Mouse (Mus musculus) ES-Bruce4 (cell line): Measurements from ENCODE around the gene Gnl1. TPM values are rescaled to one million over a fixed set of nuclear protein-coding genes. Genes with fewer than 3 reads are reported as not detected.
"Not testable (repeated sequence)": the region's sequence is repeated elsewhere in the genome, so short reads cannot be mapped to it uniquely, and the experiment has no call there.

Experiments used
- H3K27ac ChIP-seq: 2 replicates; pipeline ENCODE4 v1.5.1; 2012; ENCODE audit warnings: low read length, inconsistent platforms; ENCODE audit not compliant: insufficient read depth
- H3K27me3 ChIP-seq: 2 replicates; pipeline ENCODE4 v1.6.1; 2012; ENCODE audit warnings: mild to moderate bottlenecking, low read length, inconsistent platforms; ENCODE audit not compliant: control insufficient read depth, poor library complexity, insufficient read depth, severe bottlenecking
- H3K36me3 ChIP-seq: 2 replicates; pipeline ENCODE4 v1.6.1; 2012; ENCODE audit warnings: inconsistent platforms, mild to moderate bottlenecking, low read length, moderate library complexity; ENCODE audit not compliant: control insufficient read depth, poor library complexity, insufficient read depth, severe bottlenecking
- H3K4me1 ChIP-seq: one replicate; pipeline ENCODE4 v1.8.1; 2011; ENCODE audit warnings: low read length; ENCODE audit not compliant: control insufficient read depth, insufficient read depth
- H3K4me3 ChIP-seq: 2 replicates; pipeline ENCODE4 v1.5.1; 2011; ENCODE audit warnings: low read depth, mild to moderate bottlenecking, low read length
- H3K9ac ChIP-seq: 2 replicates; pipeline ENCODE4 v1.6.1; 2012; ENCODE audit warnings: low read depth, mild to moderate bottlenecking, inconsistent platforms; ENCODE audit not compliant: poor library complexity, severe bottlenecking
- H3K9me3 ChIP-seq: replicated peaks from 2 replicates; pipeline ENCODE4 v1.6.1; 2012; ENCODE audit warnings: mild to moderate bottlenecking, low read length, inconsistent platforms; ENCODE audit not compliant: control insufficient read depth, poor library complexity, insufficient read depth, severe bottlenecking
- CTCF ChIP-seq: IDR thresholded peaks from one replicate; pipeline ENCODE4 v1.8.1; 2011; ENCODE audit warnings: low read depth, low read length
- polyA plus RNA-seq: library from polyadenylated mRNA; stranded (reverse); fragments of >200 nt; gene quantifications from 2 replicates; pipeline ENCODE4 v1.2.4, GENCODE M21; 2011; ENCODE audit warnings: low read depth; ENCODE audit not compliant: missing spikeins, insufficient read depth, insufficient read length

The Gnl1 gene
- polyA plus RNA-seq, 1 experiment, result 37.0 TPM

GRCm38 (mm10) chr17:36031583-36032331, 52.1 kb downstream of the Gnl1 start:
- H3K9ac ChIP-seq, H3K27me3 ChIP-seq, H3K27ac ChIP-seq, H3K36me3 ChIP-seq, H3K4me1 ChIP-seq, H3K9me3 ChIP-seq: not testable (repeated sequence)
- peak overlapping the region; percentile 42 for H3K4me3 ChIP-seq
- TF ChIP-seq CTCF, result peak; percentile 20

DNA sequence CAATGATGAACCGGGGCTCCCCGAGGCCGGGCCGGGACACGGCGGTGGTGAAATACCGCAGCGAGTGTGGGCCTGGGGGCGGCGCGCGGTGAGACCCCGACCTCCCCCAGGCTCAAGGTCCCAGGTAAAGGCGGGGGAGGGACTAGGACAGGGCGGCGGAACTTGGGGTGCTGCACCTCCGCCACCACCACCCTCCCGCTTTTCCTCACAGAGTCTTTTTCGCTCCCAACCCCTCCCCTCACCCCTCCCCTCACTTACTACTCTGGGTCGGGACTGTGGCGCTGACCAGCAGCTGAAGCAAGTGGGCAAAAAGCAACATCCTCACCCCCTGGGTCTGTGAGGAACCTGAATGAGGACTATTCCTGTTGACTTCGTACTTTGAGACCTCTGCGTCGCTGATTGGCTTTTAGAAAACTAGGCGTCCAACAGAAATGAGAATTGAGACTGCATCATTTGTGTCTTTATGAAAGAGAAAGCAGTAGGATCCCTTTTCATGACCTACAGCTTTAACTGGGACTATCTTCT, 52.8 kb downstream of the Gnl1 start, which contains the start of gene H2-T23:
Gene H2-T23, minus strand, starts transcription at position 505 of the 525 bp plus-strand sequence.
- not testable (repeated sequence) for H3K9ac ChIP-seq, H3K36me3 ChIP-seq, H3K27me3 ChIP-seq, H3K27ac ChIP-seq, H3K9me3 ChIP-seq, H3K4me1 ChIP-seq
- peak within 1 kb of the TSS; percentile 42 for H3K4me3 ChIP-seq

DNA sequence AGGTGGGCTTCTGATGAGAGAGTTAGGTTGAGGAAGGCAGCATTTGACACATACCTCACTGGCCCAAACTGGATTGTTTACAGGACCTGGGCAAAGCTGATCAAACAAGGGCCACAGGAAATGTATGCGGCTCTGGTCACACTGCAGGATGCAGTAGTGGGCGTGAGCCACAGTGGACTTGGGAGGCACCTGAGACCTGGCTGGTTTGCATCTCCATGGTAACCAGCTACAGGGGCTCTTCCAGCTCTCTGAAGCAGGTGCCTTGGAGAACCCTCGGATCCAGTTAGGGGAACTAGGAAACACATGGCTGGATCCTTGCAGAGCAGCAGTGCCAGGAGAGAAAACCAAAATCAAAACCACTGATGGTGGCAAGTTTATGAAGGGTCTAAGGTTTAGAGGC, 54.9 kb downstream of the Gnl1 start:
- not testable (repeated sequence) for H3K9me3 ChIP-seq, H3K4me1 ChIP-seq

DNA sequence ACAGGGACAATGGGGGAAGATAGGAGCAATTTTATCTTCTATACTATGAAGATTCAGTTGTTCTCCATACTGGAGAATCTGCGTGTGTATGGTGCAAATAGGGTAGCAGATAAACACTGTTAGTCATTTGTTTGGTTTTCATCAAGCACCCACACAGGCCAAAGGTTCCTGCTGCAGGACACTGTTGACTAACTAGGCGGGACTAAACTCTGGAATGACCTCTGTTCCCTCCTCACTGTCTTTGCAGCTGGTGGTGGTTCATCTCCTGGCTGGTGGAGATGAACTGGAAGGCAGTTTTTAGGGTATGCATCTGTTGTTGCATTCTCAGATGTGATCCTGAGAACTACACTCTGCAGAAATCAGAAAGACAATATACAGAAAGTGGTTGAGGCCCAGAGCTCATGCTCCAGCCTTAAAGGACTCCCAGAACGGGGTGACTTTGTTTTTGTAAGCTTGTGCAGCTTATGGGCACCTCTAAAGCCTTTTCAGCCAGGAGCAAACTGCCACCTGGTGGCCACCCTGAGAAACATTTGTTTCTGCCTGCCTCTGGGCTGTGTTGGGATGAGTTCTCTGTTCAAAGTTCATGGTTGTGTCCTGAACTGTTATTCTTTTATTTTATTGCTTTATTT, 55.5 kb downstream of the Gnl1 start:
- H3K4me1 ChIP-seq, result not testable (repeated sequence)

More for the DNA sequence above, 54.9 kb downstream of the Gnl1 start:
- not testable (repeated sequence) for H3K4me3 ChIP-seq, H3K36me3 ChIP-seq, H3K27me3 ChIP-seq, H3K9ac ChIP-seq, H3K27ac ChIP-seq

GRCm38 (mm10) chr17:36036126-36036525, 56.5 kb downstream of the Gnl1 start:
- not testable (repeated sequence) for H3K9me3 ChIP-seq, H3K4me3 ChIP-seq, H3K27ac ChIP-seq, H3K36me3 ChIP-seq, H3K27me3 ChIP-seq, H3K4me1 ChIP-seq, H3K9ac ChIP-seq

More for the DNA sequence above, 55.5 kb downstream of the Gnl1 start:
- H3K36me3 ChIP-seq, H3K27me3 ChIP-seq, H3K4me3 ChIP-seq, H3K9me3 ChIP-seq, H3K9ac ChIP-seq, H3K27ac ChIP-seq: not testable (repeated sequence)

Other genes starting within 250 kb of the Gnl1 start
- 31.3 and 35.5 TPM in 2 replicates for gene Ier3, start 158.2 kb upstream of the Gnl1 start, polyA plus RNA-seq
- 46.8 and 47.4 TPM in 2 replicates for gene Flot1, start 156.6 kb upstream of the Gnl1 start, polyA plus RNA-seq
- 1,430 and 1,461 TPM in 2 replicates for gene Tubb5, start 141.5 kb upstream of the Gnl1 start, polyA plus RNA-seq
- gene Mdc1, start 138.3 kb upstream of the Gnl1 start, polyA plus RNA-seq, result 131 and 147 TPM in 2 replicates
- 32.9 and 35.3 TPM in 2 replicates for gene Nrm, start 118.5 kb upstream of the Gnl1 start, polyA plus RNA-seq
- 18.6 and 20.1 TPM in 2 replicates for gene Ppp1r18, start 114.3 kb upstream of the Gnl1 start, polyA plus RNA-seq
- gene Dhx16, start 100.0 kb upstream of the Gnl1 start, polyA plus RNA-seq, result 533 and 573 TPM in 2 replicates
- gene 2310061I04Rik, start 82.4 kb upstream of the Gnl1 start, polyA plus RNA-seq, result 58.1 and 58.9 TPM in 2 replicates
- 33.4 and 42.5 TPM in 2 replicates for gene Atat1, start 69.8 kb upstream of the Gnl1 start, polyA plus RNA-seq
- gene Mrps18b, start 63.5 kb upstream of the Gnl1 start, polyA plus RNA-seq, result 117 and 144 TPM in 2 replicates
- 54.0 and 58.7 TPM in 2 replicates for gene Ppp1r10, start 63.4 kb upstream of the Gnl1 start, polyA plus RNA-seq
- gene Abcf1, start 10.1 kb upstream of the Gnl1 start, polyA plus RNA-seq, result 174 and 213 TPM in 2 replicates
- gene Prr3, start 385 bp downstream of the Gnl1 start, polyA plus RNA-seq, result 25.5 and 33.5 TPM in 2 replicates
- 0.78 TPM in 1 of 2 replicates, not detected in the other for gene H2-T24, start 40.7 kb downstream of the Gnl1 start, polyA plus RNA-seq
- 0.46 and 1.1 TPM in 2 replicates for gene H2-T23, start 53.0 kb downstream of the Gnl1 start, polyA plus RNA-seq
- 17.3 and 18.2 TPM in 2 replicates for gene H2-T22, start 62.9 kb downstream of the Gnl1 start, polyA plus RNA-seq
- not detected in 2 replicates for gene Gm6034, start 63.1 kb downstream of the Gnl1 start, polyA plus RNA-seq
- not detected in 2 replicates for gene Gm11127, start 78.5 kb downstream of the Gnl1 start, polyA plus RNA-seq
- 0.41 TPM in 1 of 2 replicates, not detected in the other for gene Gm19684, start 141.8 kb downstream of the Gnl1 start, polyA plus RNA-seq
- 0.81 and 1.4 TPM in 2 replicates for gene Gm7030, start 149.6 kb downstream of the Gnl1 start, polyA plus RNA-seq
- gene Gm8909, start 188.7 kb downstream of the Gnl1 start, polyA plus RNA-seq, result 13.5 and 17.5 TPM in 2 replicates
- 0.64 and 0.84 TPM in 2 replicates for gene H2-T3, start 210.4 kb downstream of the Gnl1 start, polyA plus RNA-seq